In genomic region chr7:83868200-83868599, GRCm38 (mm10) we compare ENCODE assay signal across 16 mouse cellular contexts.
"Had no signal": no experiment of that assay in that cellular context is flagged by ENCODE, and none has a peak within 500 bp of the region (broad histone marks: within the 10 kb centered on the region; RNA-seq: fewer than 3 reads in every experiment).

No protein-coding gene starts in this region.

- ATAC-seq: inflammation-experienced regulatory T-cells, adult 6 months; intestine, postnatal 0 days; liver, postnatal 0 days; midbrain, embryonic 15.5 days had no signal

- DNase-seq: kidney, adult 9 months; kidney, postnatal 36 days; liver; liver, embryonic 13.5 days; liver, postnatal 0 days; thymus, postnatal 36 days had no signal

- H3K27ac ChIP-seq: kidney, postnatal 0 days; limb, embryonic 12.5 days; liver, embryonic 13.5 days; lung, embryonic 15.5 days; macrophage; midbrain, embryonic 15.5 days; neural tube, embryonic 12.5 days; stomach, postnatal 0 days had no signal

- H3K4me3 ChIP-seq: limb, embryonic 12.5 days; liver, embryonic 13.5 days; lung, embryonic 15.5 days; megakaryocyte, embryonic 14.5 days; midbrain, embryonic 15.5 days; neural tube, embryonic 12.5 days had no signal
